Mouse (Mus musculus): ENCODE measurements at regions not wholly inside any gene's neighbourhood (a gene's known extent, or its start where the extent isn't known, plus 50 kb on each side); places are given as distances from the start of the nearest gene placed in this dataset.

DNA sequence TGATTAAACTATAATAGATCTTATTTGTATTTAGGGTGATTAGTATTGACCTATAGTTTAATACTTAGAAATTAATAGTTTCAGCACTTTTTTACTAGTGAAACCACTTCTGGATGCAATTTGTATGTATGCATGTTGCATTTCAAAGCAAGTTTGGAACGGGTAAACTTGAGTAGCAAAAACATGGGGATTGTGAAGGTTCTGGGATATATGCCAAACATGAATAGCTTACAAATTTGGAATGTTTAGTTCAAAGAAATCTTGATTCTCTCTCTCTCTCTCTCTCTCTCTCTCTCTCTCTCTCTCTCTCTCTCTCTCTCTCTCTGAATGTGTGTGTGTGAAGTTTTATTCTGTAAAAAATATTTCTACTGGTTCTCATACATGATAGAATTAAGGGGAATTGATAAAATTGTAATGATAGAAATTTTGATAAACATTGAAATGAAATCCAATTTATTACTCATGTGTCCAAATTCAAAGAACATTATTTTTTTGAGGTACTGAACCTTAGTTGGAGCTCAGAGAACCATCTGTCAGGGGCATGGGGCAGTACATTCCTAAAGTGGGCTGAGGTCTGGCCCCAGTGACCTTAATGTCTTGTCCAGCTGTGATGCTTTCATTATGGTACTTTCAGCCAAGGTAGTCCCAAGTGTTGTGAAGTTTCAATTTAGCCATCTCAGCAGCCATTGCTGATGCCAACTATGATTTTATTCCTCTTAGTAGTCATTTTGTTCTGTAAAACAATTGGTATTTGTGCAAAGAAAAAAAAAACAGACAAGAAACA lies 93.7 kb downstream of the Trim52 start:
- H3K4me2 ChIP-seq (ENCODE audit: low read depth) = no peak overlapping the region
- no peak overlapping the region for H3K4me3 ChIP-seq
- no peaks in the 10 kb centered on the region for H3K27me3 ChIP-seq (ENCODE audit: control insufficient read depth, insufficient read depth, insufficient read length)
- H3ac ChIP-seq (ENCODE audit: control insufficient read depth, insufficient read length) = no peak overlapping the region
- H3K36me3 ChIP-seq (ENCODE audit: control insufficient read depth, insufficient read depth) = no peaks in the 10 kb centered on the region
- TF ChIP-seq REST (IDR thresholded peaks at IDR 0.05; ENCODE audit: insufficient read depth, insufficient read length) = no peak
- peak in 1 of 3 experiments; percentile 52 for TF ChIP-seq MYOD1 (IDR thresholded peaks at IDR 0.05; ENCODE audit: control insufficient read depth in 1 of 3, insufficient read length in 2 of 3, low read depth in 2 of 3)
- no peaks in the 10 kb centered on the region for H3K79me2 ChIP-seq (ENCODE audit: control insufficient read depth, insufficient read depth)

DNA sequence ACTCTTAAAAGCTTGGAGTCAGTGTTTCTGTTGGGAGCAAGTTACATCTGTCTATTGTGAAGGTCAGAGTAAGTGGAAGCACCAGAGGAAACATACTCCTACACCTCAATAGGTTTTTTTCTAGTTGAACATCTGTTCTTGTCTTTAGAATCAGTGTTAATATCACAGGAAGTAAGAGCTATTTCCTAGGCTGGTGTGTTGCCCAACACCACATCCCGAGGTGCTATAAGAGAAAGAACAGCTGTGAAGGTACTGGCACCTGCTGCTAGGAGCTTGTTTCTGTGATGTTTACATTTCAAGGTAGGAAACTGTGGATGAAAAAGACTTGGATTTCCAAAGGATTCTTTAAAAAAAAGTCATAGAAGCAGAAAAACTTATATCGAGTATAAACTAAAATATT lies 105.1 kb downstream of the Trim52 start:
- H3K4me3 ChIP-seq = no peak overlapping the region
- no peaks in the 10 kb centered on the region for H3K27me3 ChIP-seq (ENCODE audit: control insufficient read depth, insufficient read depth, insufficient read length)
- peak in 2 of 3 experiments; percentile 20 to 52 for TF ChIP-seq MYOD1 (IDR thresholded peaks at IDR 0.05; ENCODE audit: control insufficient read depth in 1 of 3, insufficient read length in 2 of 3, low read depth in 2 of 3)
- TF ChIP-seq USF1 (IDR thresholded peaks at IDR 0.05; ENCODE audit: low read depth) = no peak
- TF ChIP-seq POLR2A (IDR thresholded peaks at IDR 0.05; ENCODE audit: insufficient read length, low read depth) = no peak
- peak; percentile 48; the same call in 1 of the 2 replicates for TF ChIP-seq CEBPB (IDR thresholded peaks at IDR 0.05; ENCODE audit: insufficient read depth, poor library complexity, severe bottlenecking)
- H3K36me3 ChIP-seq (ENCODE audit: control insufficient read depth, insufficient read depth) = no peaks in the 10 kb centered on the region
- no peaks in the 10 kb centered on the region for H3K79me2 ChIP-seq (ENCODE audit: control insufficient read depth, insufficient read depth)
- no peak overlapping the region for H3ac ChIP-seq (ENCODE audit: control insufficient read depth, insufficient read length)
- H3K4me2 ChIP-seq (ENCODE audit: low read depth) = no peak overlapping the region

DNA sequence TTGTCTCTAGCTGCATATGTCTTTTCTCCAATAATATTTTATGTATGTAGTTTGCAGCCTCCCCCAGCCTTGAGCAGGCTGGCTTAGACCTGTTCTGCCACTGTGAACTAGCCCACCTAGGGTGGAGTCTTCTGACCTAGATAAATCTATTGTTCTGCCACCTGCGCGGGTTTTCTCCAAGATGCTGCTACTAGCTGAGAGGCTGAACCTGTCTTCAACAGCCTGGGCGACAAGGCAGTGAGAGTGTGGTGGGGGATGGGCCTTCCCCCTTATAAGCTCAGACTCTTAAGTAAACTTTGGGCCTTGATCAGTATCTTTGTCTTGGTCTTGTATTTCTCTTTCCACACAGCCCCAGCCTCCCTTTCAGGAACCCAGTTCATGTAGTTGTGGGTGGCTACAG lies 111.7 kb downstream of the Trim52 start:
- no peak for TF ChIP-seq MYOG (IDR thresholded peaks at IDR 0.05; ENCODE audit: control insufficient read depth in 1 of 3, insufficient read depth in 1 of 3, insufficient read length in 2 of 3, low read depth in 2 of 3)
- TF ChIP-seq TCF12 (IDR thresholded peaks at IDR 0.05; ENCODE audit: insufficient read depth, poor library complexity, severe bottlenecking) = no peak
- no peak for TF ChIP-seq SRF (IDR thresholded peaks at IDR 0.05; ENCODE audit: control insufficient read depth, insufficient read length, low read depth)
- TF ChIP-seq CEBPB (IDR thresholded peaks at IDR 0.05; ENCODE audit: insufficient read depth, poor library complexity, severe bottlenecking) = no peak
- no peak for TF ChIP-seq MYOD1 (IDR thresholded peaks at IDR 0.05; ENCODE audit: control insufficient read depth in 1 of 3, insufficient read length in 2 of 3, low read depth in 2 of 3)
- TF ChIP-seq USF1 (IDR thresholded peaks at IDR 0.05; ENCODE audit: low read depth) = no peak
- TF ChIP-seq E2F4 (IDR thresholded peaks at IDR 0.05; ENCODE audit: insufficient read depth) = no peak
- no peak for TF ChIP-seq REST (IDR thresholded peaks at IDR 0.05; ENCODE audit: insufficient read depth, insufficient read length)
- TF ChIP-seq TCF3 (IDR thresholded peaks at IDR 0.05; ENCODE audit: insufficient read length, low read depth) = no peak
- no peak for TF ChIP-seq POLR2AphosphoS2 (IDR thresholded peaks at IDR 0.05; ENCODE audit: insufficient read length, low read depth)
- no peak for TF ChIP-seq MAX (IDR thresholded peaks at IDR 0.05; ENCODE audit: low read depth)
- TF ChIP-seq POLR2A (IDR thresholded peaks at IDR 0.05; ENCODE audit: insufficient read length, low read depth) = no peak
- no peak overlapping the region for H3K4me2 ChIP-seq (ENCODE audit: low read depth)
- no peak overlapping the region for H3ac ChIP-seq (ENCODE audit: control insufficient read depth, insufficient read length)
- no peak overlapping the region for H3K4me3 ChIP-seq
- H3K27me3 ChIP-seq (ENCODE audit: control insufficient read depth, insufficient read depth, insufficient read length) = no peaks in the 10 kb centered on the region
- H3K79me2 ChIP-seq (ENCODE audit: control insufficient read depth, insufficient read depth) = no peaks in the 10 kb centered on the region
- H3K36me3 ChIP-seq (ENCODE audit: control insufficient read depth, insufficient read depth) = no peaks in the 10 kb centered on the region

DNA sequence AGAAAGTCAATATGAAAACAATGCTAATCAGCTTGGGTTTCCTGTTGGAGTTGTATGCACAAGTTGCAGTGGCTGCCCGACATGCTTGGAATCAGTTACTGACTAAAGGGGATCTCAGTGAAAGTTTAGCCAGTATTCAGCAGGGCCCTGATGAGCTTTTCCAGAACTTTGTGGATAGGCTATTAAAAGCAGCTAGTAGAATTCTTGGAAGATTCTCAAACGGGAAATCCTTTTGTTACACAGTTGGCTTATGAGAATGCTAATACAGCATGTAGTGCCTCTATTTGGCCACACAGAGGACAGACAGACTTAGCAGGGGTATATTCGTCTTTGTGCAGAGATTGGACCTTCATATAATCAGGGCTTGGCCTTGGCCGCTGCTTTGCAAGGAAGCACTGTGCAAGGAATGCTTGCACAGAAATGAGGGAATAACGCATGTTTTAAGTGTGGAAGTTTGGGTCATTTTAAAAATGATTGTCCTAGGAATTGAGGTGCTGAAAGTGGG lies 113.3 kb downstream of the Trim52 start:
- no peak overlapping the region for H3K4me3 ChIP-seq
- no peak overlapping the region for H3ac ChIP-seq (ENCODE audit: control insufficient read depth, insufficient read length)
- no peak overlapping the region for H3K4me2 ChIP-seq (ENCODE audit: low read depth)
- H3K27me3 ChIP-seq (ENCODE audit: control insufficient read depth, insufficient read depth, insufficient read length) = no peaks in the 10 kb centered on the region
- no peaks in the 10 kb centered on the region for H3K79me2 ChIP-seq (ENCODE audit: control insufficient read depth, insufficient read depth)
- TF ChIP-seq MYOG (IDR thresholded peaks at IDR 0.05; ENCODE audit: control insufficient read depth in 1 of 3, insufficient read depth in 1 of 3, insufficient read length in 2 of 3, low read depth in 2 of 3) (no peak), TCF3 (IDR thresholded peaks at IDR 0.05; ENCODE audit: insufficient read length, low read depth) (no peak), USF1 (IDR thresholded peaks at IDR 0.05; ENCODE audit: low read depth) (no peak), REST (IDR thresholded peaks at IDR 0.05; ENCODE audit: insufficient read depth, insufficient read length) (no peak), MAX (IDR thresholded peaks at IDR 0.05; ENCODE audit: low read depth) (no peak), SRF (IDR thresholded peaks at IDR 0.05; ENCODE audit: control insufficient read depth, insufficient read length, low read depth) (no peak), E2F4 (IDR thresholded peaks at IDR 0.05; ENCODE audit: insufficient read depth) (no peak), CEBPB (IDR thresholded peaks at IDR 0.05; ENCODE audit: insufficient read depth, poor library complexity, severe bottlenecking) (no peak), TCF12 (IDR thresholded peaks at IDR 0.05; ENCODE audit: insufficient read depth, poor library complexity, severe bottlenecking) (no peak), POLR2AphosphoS2 (IDR thresholded peaks at IDR 0.05; ENCODE audit: insufficient read length, low read depth) (no peak), MYOD1 (IDR thresholded peaks at IDR 0.05; ENCODE audit: control insufficient read depth in 1 of 3, insufficient read length in 2 of 3, low read depth in 2 of 3) (no peak), POLR2A (IDR thresholded peaks at IDR 0.05; ENCODE audit: insufficient read length, low read depth) (no peak)
- H3K36me3 ChIP-seq (ENCODE audit: control insufficient read depth, insufficient read depth) = no peaks in the 10 kb centered on the region

DNA sequence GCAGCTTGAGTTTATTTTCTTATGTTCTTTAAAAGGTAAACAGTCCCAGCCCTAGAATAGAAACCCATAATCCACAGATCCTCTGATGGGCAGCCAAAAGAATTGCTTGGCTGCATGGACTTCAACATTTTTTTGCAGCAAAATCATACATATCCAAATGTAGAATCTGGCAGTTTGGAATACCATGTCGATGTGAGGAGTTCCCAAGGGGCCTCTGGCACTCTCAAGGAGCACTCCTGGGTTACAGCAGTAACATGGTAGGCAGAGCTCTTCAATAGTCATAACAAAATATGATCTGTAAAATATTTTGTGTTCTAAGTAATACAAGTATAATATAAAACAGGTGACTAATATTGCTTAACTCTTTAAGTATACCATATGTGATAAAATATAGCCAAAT lies 119.4 kb downstream of the Trim52 start:
- TF ChIP-seq TCF3 (IDR thresholded peaks at IDR 0.05; ENCODE audit: insufficient read length, low read depth) (no peak), SRF (IDR thresholded peaks at IDR 0.05; ENCODE audit: control insufficient read depth, insufficient read length, low read depth) (no peak), MYOG (IDR thresholded peaks at IDR 0.05; ENCODE audit: control insufficient read depth in 1 of 3, insufficient read depth in 1 of 3, insufficient read length in 2 of 3, low read depth in 2 of 3) (no peak), MAX (IDR thresholded peaks at IDR 0.05; ENCODE audit: low read depth) (no peak), E2F4 (IDR thresholded peaks at IDR 0.05; ENCODE audit: insufficient read depth) (no peak), REST (IDR thresholded peaks at IDR 0.05; ENCODE audit: insufficient read depth, insufficient read length) (no peak), POLR2A (IDR thresholded peaks at IDR 0.05; ENCODE audit: insufficient read length, low read depth) (no peak), CEBPB (IDR thresholded peaks at IDR 0.05; ENCODE audit: insufficient read depth, poor library complexity, severe bottlenecking) (no peak), MYOD1 (IDR thresholded peaks at IDR 0.05; ENCODE audit: control insufficient read depth in 1 of 3, insufficient read length in 2 of 3, low read depth in 2 of 3) (no peak), POLR2AphosphoS2 (IDR thresholded peaks at IDR 0.05; ENCODE audit: insufficient read length, low read depth) (no peak), TCF12 (IDR thresholded peaks at IDR 0.05; ENCODE audit: insufficient read depth, poor library complexity, severe bottlenecking) (no peak), USF1 (IDR thresholded peaks at IDR 0.05; ENCODE audit: low read depth) (no peak)
- H3ac ChIP-seq (ENCODE audit: control insufficient read depth, insufficient read length) = no peak overlapping the region

More for the DNA sequence above, 119.4 kb downstream of the Trim52 start:
- H3K4me3 ChIP-seq = no peak overlapping the region
- no peaks in the 10 kb centered on the region for H3K27me3 ChIP-seq (ENCODE audit: control insufficient read depth, insufficient read depth, insufficient read length)
- no peak overlapping the region for H3K4me2 ChIP-seq (ENCODE audit: low read depth)
- no peaks in the 10 kb centered on the region for H3K79me2 ChIP-seq (ENCODE audit: control insufficient read depth, insufficient read depth)
- H3K36me3 ChIP-seq (ENCODE audit: control insufficient read depth, insufficient read depth) = no peaks in the 10 kb centered on the region

Measured in myocyte (in vitro differentiated cells).